Comparison of ENCODE assay signal across 20 mouse cellular contexts in genomic region chr4:23668896-23669295, GRCm38 (mm10).
DNase-seq lines count a peak whose midpoint lies in the region; ATAC-seq and TF ChIP-seq lines count a peak whose summit lies in the region.
"Had no signal": no experiment of that assay in that cellular context is flagged by ENCODE, and none has a peak within 500 bp of the region (broad histone marks: within the 10 kb centered on the region; RNA-seq: fewer than 3 reads in every experiment).

No protein-coding gene starts in this region.

- no peak for TF ChIP-seq CTCF in midbrain, postnatal 0 days (IDR thresholded peaks at IDR 0.05)

- H3K4me2 ChIP-seq in hindbrain, embryonic 15.5 days: no peak overlapping the region
- no peak overlapping the region for H3K4me2 ChIP-seq in hindbrain, embryonic 11.5 days (replicated peaks; ENCODE audit: low read depth, low read length)
- no peak overlapping the region for H3K4me2 ChIP-seq in midbrain, postnatal 0 days (ENCODE audit: low read depth, low read length, poor library complexity, severe bottlenecking)
- no peak overlapping the region for H3K4me2 ChIP-seq in midbrain, embryonic 13.5 days (replicated peaks)
- H3K4me2 ChIP-seq: embryonic facial prominence, embryonic 15.5 days; lung, embryonic 15.5 days; neural tube, embryonic 15.5 days had no signal

- no peaks in the 10 kb centered on the region for H3K4me1 ChIP-seq in hindbrain, embryonic 15.5 days (replicated peaks)
- no peaks in the 10 kb centered on the region for H3K4me1 ChIP-seq in hindbrain, embryonic 11.5 days (replicated peaks; ENCODE audit: control insufficient read depth, insufficient read depth, low read length)
- no peaks in the 10 kb centered on the region for H3K4me1 ChIP-seq in midbrain, postnatal 0 days (ENCODE audit: insufficient read depth, low read length)
- H3K4me1 ChIP-seq in midbrain, embryonic 13.5 days (replicated peaks): no peaks in the 10 kb centered on the region
- H3K4me1 ChIP-seq: embryonic facial prominence, embryonic 15.5 days; lung, embryonic 15.5 days; neural tube, embryonic 15.5 days had no signal

- ATAC-seq in hindbrain, embryonic 15.5 days (ENCODE audit: low FRiP score, low read depth): 0 out of 2 replicates have a peak, but pooled peaks have one; percentile 19
- no peak for ATAC-seq in hindbrain, embryonic 11.5 days (ENCODE audit: low FRiP score)
- no peak for ATAC-seq in midbrain, postnatal 0 days (ENCODE audit: low FRiP score)
- ATAC-seq in midbrain, embryonic 13.5 days: no peak
- ATAC-seq: intestine, postnatal 0 days had no signal

- WGBS in hindbrain, embryonic 15.5 days: 73% methylated on average over 2 of the region's 2 CpGs
- 81% methylated on average over 2 of the region's 2 CpGs for WGBS in hindbrain, embryonic 11.5 days
- WGBS in midbrain, postnatal 0 days: 87% methylated on average over 2 of the region's 2 CpGs
- 80% methylated on average over 2 of the region's 2 CpGs for WGBS in midbrain, embryonic 13.5 days

- DNase-seq in cerebellum, postnatal 4 days (ENCODE audit: low spot score in 2 of 2): peak; percentile 20 to 62
- no peak for DNase-seq in cerebellum, adult 9-11 months
- DNase-seq in hindbrain, embryonic 11.5 days (ENCODE audit: low spot score): no peak
- DNase-seq in midbrain, postnatal 0 days (ENCODE audit: low spot score): peak; percentile 85
- DNase-seq in adrenal gland, postnatal 4 days (ENCODE audit: low spot score in 2 of 2): no peak
- DNase-seq: adrenal gland, postnatal 25 days; cerebellum, adult 9-10 months; embryo, embryonic 11 days; gastrocnemius, adult 2 months; kidney, postnatal 25 days; lung, postnatal 36 days; right cerebral cortex, postnatal 14 days had no signal

- no peaks in the 10 kb centered on the region for H3K36me3 ChIP-seq in hindbrain, embryonic 15.5 days
- H3K36me3 ChIP-seq in hindbrain, embryonic 11.5 days (ENCODE audit: control insufficient read depth, insufficient read depth, low read length): no peaks in the 10 kb centered on the region
- H3K36me3 ChIP-seq in midbrain, postnatal 0 days (ENCODE audit: insufficient read depth, low read length): no peaks in the 10 kb centered on the region
- H3K36me3 ChIP-seq in midbrain, embryonic 13.5 days: no peaks in the 10 kb centered on the region
- H3K36me3 ChIP-seq: embryonic facial prominence, embryonic 15.5 days; lung, embryonic 15.5 days; neural tube, embryonic 15.5 days had no signal

- no peaks in the 10 kb centered on the region for H3K9me3 ChIP-seq in hindbrain, embryonic 15.5 days
- H3K9me3 ChIP-seq in hindbrain, embryonic 11.5 days (ENCODE audit: control insufficient read depth, low read length): no peaks in the 10 kb centered on the region
- no peaks in the 10 kb centered on the region for H3K9me3 ChIP-seq in midbrain, postnatal 0 days (ENCODE audit: low read length)
- no peaks in the 10 kb centered on the region for H3K9me3 ChIP-seq in midbrain, embryonic 13.5 days
- H3K9me3 ChIP-seq: embryonic facial prominence, embryonic 15.5 days; lung, embryonic 15.5 days; neural tube, embryonic 15.5 days had no signal

- H3K27ac ChIP-seq in hindbrain, embryonic 15.5 days (replicated peaks): no peak overlapping the region
- H3K27ac ChIP-seq in hindbrain, embryonic 11.5 days (ENCODE audit: low read depth, low read length): no peak overlapping the region
- H3K27ac ChIP-seq in midbrain, postnatal 0 days (ENCODE audit: low read depth, low read length): no peak overlapping the region
- no peak overlapping the region for H3K27ac ChIP-seq in midbrain, embryonic 13.5 days
- H3K27ac ChIP-seq: embryonic facial prominence, embryonic 15.5 days; gastrocnemius, adult 2 months; layer of hippocampus, adult 2 months; liver, embryonic 14.5 days; lung, embryonic 15.5 days; neural tube, embryonic 15.5 days had no signal

- no peak overlapping the region for H3K9ac ChIP-seq in hindbrain, embryonic 15.5 days
- no peak overlapping the region for H3K9ac ChIP-seq in hindbrain, embryonic 11.5 days (ENCODE audit: low read depth, low read length)
- H3K9ac ChIP-seq in midbrain, postnatal 0 days (replicated peaks; ENCODE audit: low read length, poor library complexity, severe bottlenecking): no peak overlapping the region
- H3K9ac ChIP-seq in midbrain, embryonic 13.5 days (replicated peaks): no peak overlapping the region
- H3K9ac ChIP-seq: embryonic facial prominence, embryonic 15.5 days; liver, embryonic 14.5 days; lung, embryonic 15.5 days; neural tube, embryonic 15.5 days had no signal

- H3K27me3 ChIP-seq in hindbrain, embryonic 15.5 days: no peaks in the 10 kb centered on the region
- no peaks in the 10 kb centered on the region for H3K27me3 ChIP-seq in hindbrain, embryonic 11.5 days (ENCODE audit: control insufficient read depth, insufficient read depth, low read length)
- H3K27me3 ChIP-seq in midbrain, postnatal 0 days (ENCODE audit: insufficient read depth, low read length): no peaks in the 10 kb centered on the region
- no peaks in the 10 kb centered on the region for H3K27me3 ChIP-seq in midbrain, embryonic 13.5 days
- H3K27me3 ChIP-seq: embryonic facial prominence, embryonic 15.5 days; lung, embryonic 15.5 days; neural tube, embryonic 15.5 days had no signal

- H3K4me3 ChIP-seq in hindbrain, embryonic 15.5 days: no peak overlapping the region
- no peak overlapping the region for H3K4me3 ChIP-seq in hindbrain, embryonic 11.5 days (ENCODE audit: low read depth, low read length)
- H3K4me3 ChIP-seq in midbrain, postnatal 0 days (ENCODE audit: low read depth, low read length): no peak overlapping the region
- no peak overlapping the region for H3K4me3 ChIP-seq in midbrain, embryonic 13.5 days (replicated peaks)
- H3K4me3 ChIP-seq: embryonic facial prominence, embryonic 15.5 days; gastrocnemius, adult 2 months; layer of hippocampus, adult 2 months; lung, embryonic 15.5 days; neural tube, embryonic 15.5 days had no signal

Comparison
In these comparisons a context has a peak if more than half of its experiments do, and no peak if none do; other contexts are left out.
1. DNase-seq: peak in cerebellum, postnatal 4 days (2 of 2) and midbrain, postnatal 0 days (single experiment); none in cerebellum, adult 9-11 months (single experiment), hindbrain, embryonic 11.5 days (single experiment) and adrenal gland, postnatal 4 days (0 of 2).